Mouse (Mus musculus) limb, embryonic 13.5 days (tissue): Measurements from ENCODE around the gene Gm20388. TPM values are rescaled to one million over a fixed set of nuclear protein-coding genes. Genes with fewer than 3 reads are reported as not detected.

Source experiments
- ATAC-seq: fragments of 200-750 bp; cut with Nextera tagmentation; 2 replicates; pipeline ENCODE4 v1.8.0; 2017; ENCODE audit warnings: low read depth, moderate number of reproducible peaks, moderate TSS enrichment; ENCODE audit not compliant: low FRiP score
- H3K27ac ChIP-seq: fragments of 300-500 bp; sonication (generic); 2 replicates; pipeline ENCODE4 v1.5.1; 2015; ENCODE audit warnings: inconsistent platforms, mild to moderate bottlenecking, moderate library complexity
- H3K27me3 ChIP-seq: fragments of 300-500 bp; sonication (generic); 2 replicates; pipeline ENCODE4 v1.6.1; 2015; ENCODE audit warnings: mild to moderate bottlenecking, inconsistent platforms
- H3K36me3 ChIP-seq: fragments of 300-500 bp; sonication (generic); 2 replicates; pipeline ENCODE4 v1.6.1; 2015; ENCODE audit warnings: inconsistent platforms, mild to moderate bottlenecking, moderate library complexity
- H3K4me1 ChIP-seq: fragments of 300-500 bp; sonication (generic); 2 replicates; pipeline ENCODE4 v1.6.1; 2015; ENCODE audit warnings: inconsistent platforms
- H3K4me2 ChIP-seq: fragments of 300-500 bp; sonication (generic); replicated peaks from 2 replicates; pipeline ENCODE4 v1.6.1; 2015; ENCODE audit warnings: inconsistent platforms, mild to moderate bottlenecking, moderate library complexity
- H3K4me3 ChIP-seq: fragments of 300-500 bp; sonication (generic); 2 replicates; pipeline ENCODE4 v1.5.1; 2015; ENCODE audit warnings: moderate library complexity, mild to moderate bottlenecking, inconsistent platforms
- H3K9ac ChIP-seq: fragments of 300-500 bp; sonication (generic); 2 replicates; pipeline ENCODE4 v1.6.1; 2015; ENCODE audit warnings: mild to moderate bottlenecking, inconsistent platforms
- H3K9me3 ChIP-seq: fragments of 300-500 bp; sonication (generic); 2 replicates; pipeline ENCODE4 v1.6.1; 2016; ENCODE audit warnings: inconsistent platforms
- WGBS: fragments of 180-500 bp; shearing (Covaris S2); methylation state at CpG from one replicate; pipeline ENCODE4 v1.1.7; 2015; 5-methylcytosine and 5-hydroxymethylcytosine counted together
- polyA plus RNA-seq: library from polyadenylated mRNA; unstranded; fragments of >200 nt; fragmentation: Nextera tagmentation; extraction: Ambion mirVana; gene quantifications from 2 replicates; pipeline ENCODE4 v1.2.1, GENCODE M21; 2015

The Gm20388 gene
- polyA plus RNA-seq, 1 experiment from 2014 or later, result 7.1 TPM

DNA sequence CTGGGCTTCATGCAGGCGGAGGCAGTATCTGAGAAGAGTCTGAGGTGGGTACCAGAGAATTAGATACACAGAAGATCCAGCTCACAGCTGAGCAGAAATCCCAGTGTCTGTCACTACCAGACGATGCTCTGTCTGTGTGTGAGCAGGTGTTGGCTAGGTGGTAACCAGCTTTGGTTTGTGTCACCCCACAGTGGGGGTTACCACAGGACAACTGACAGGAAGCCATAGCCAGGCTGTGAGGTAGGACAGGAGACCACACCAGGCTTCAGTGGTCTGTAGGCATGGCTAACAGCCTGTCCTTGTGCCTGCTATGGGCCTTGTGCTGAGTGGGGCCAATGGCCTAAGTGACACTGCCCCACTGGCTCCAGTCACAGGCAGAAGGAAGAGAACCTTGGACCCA lies 2204.2 kb downstream of the Gm20388 start:
- H3K36me3 ChIP-seq, result no peaks in the 10 kb centered on the region
- ATAC-seq, result no peak
- no peak overlapping the region for H3K27ac ChIP-seq
- H3K4me2 ChIP-seq, result no peak overlapping the region
- H3K4me3 ChIP-seq, result no peak overlapping the region
- H3K9me3 ChIP-seq, result no peaks in the 10 kb centered on the region
- H3K27me3 ChIP-seq, result peaks cover 4% of the 10 kb centered on the region; the same call in 1 of the 2 replicates
- 84% methylated on average over 2 of the region's 2 CpGs for WGBS
- H3K9ac ChIP-seq, result no peak overlapping the region
- H3K4me1 ChIP-seq, result peaks cover 32% of the 10 kb centered on the region

DNA sequence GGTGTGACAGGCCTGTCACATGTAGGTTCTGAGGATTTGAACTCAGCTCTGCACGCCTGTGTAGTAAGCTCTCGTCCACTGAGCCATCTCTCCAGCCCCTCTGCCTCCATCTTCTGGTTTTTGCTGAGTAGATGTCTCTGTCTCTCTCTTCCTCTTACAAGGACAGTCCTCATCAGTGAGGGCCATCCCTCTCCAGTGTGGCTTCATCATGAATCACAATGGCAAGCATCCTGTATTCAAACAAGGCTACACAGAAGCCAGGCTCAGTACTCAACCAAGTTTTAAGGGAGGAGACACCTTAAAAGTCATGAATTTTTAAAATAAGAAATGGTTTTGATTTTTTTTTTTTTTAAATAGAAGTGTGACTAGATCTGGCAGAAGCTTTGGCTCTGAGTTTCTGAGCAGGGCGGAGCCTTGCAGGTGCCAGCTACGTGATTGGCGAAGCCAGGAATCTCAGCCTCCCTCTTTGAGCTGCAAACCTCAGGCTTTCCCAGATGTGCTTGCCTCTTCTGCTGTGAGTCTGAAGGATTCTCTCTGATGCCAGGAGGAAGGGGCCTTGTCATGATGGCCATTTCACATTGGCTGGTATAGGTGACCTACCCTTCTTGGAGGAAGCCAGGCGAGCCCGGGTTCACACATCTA lies 2206.2 kb downstream of the Gm20388 start:
- Histone ChIP-seq H3K4me1 (peaks cover 26% of the 10 kb centered on the region), H3K27ac (peak overlapping the region; percentile 67), H3K27me3 (peaks cover 4% of the 10 kb centered on the region; the same call in 1 of the 2 replicates), H3K4me3 (no peak overlapping the region), H3K4me2 (no peak overlapping the region), H3K36me3 (no peaks in the 10 kb centered on the region), H3K9ac (no peak overlapping the region), H3K9me3 (no peaks in the 10 kb centered on the region)
- no peak for ATAC-seq
- 91% methylated on average over 7 of the region's 7 CpGs for WGBS

DNA sequence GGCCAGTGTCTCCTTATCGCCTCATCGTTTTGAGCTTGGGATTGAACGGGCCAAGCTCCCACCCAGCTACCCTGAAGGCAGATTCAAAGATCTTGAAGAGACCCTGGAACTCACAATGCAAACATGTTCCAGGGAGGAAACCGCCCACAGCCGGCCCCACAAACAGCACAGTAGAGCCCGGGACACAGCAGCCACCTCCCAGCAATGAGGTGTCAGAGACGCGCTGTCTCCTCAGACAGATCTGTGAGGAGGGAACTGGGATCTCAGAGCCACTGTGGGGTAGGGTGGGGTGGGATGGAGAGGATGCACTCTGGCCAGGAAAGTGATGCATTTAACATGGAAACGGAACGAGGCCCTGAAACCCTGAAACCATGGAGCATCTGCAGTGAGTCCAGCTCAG lies 2207.5 kb downstream of the Gm20388 start:
- Histone ChIP-seq H3K27me3 (peaks cover 4% of the 10 kb centered on the region; the same call in 1 of the 2 replicates), H3K4me1 (peaks cover 17% of the 10 kb centered on the region), H3K9me3 (no peaks in the 10 kb centered on the region), H3K4me3 (no peak overlapping the region), H3K36me3 (no peaks in the 10 kb centered on the region), H3K4me2 (no peak overlapping the region), H3K9ac (no peak overlapping the region; the same call in 1 of the 2 replicates), H3K27ac (peak overlapping the region; percentile 55; the same call in 1 of the 2 replicates)
- ATAC-seq, result no peak
- 71% methylated on average over 10 of the region's 10 CpGs for WGBS

DNA sequence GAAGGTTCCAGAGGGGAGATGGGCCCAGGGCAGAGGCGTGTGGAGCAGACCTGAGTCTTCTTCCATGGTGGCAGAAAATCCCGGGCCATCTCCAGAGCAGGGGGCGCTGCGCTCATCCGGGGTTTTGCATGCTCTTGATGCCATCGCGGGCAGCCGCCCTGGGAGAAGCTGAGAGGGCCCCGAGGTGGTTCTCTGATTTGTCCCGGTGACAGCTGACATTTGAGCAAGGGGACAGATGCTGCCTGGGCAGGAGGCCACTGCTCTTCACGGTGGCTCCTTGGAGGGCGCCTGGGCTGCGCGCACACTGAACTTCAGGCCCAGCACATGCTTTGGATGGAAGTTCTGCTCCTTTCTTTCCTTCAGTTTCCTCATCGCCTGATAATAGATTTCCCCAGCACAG lies 2207.9 kb downstream of the Gm20388 start:
- Histone ChIP-seq H3K9me3 (no peaks in the 10 kb centered on the region), H3K27ac (no peak overlapping the region; the same call in 1 of the 2 replicates), H3K4me3 (no peak overlapping the region), H3K4me1 (peaks cover 17% of the 10 kb centered on the region), H3K27me3 (peaks cover 4% of the 10 kb centered on the region; the same call in 1 of the 2 replicates), H3K9ac (no peak overlapping the region; the same call in 1 of the 2 replicates), H3K4me2 (no peak overlapping the region), H3K36me3 (no peaks in the 10 kb centered on the region)
- ATAC-seq, result no peak
- 73% methylated on average over 15 of the region's 15 CpGs for WGBS

DNA sequence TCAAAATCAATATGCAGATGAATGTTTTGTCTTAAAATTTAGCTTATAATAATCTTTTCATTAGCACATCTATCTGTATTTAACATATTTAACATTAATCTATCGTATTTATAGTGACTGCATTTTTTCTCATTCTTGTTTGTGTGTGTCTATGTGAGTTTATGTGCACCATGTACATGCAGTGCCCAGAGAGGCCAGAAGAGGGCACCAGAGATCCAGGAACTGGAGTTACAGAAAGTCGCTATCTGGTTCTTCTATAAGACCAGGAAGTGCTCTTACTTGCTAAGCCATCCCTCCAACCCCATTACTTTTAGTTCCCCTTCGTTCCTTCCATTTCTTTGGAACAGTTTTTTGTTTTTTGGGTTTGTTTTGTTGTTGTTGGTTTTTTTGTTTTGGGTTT lies 2213.7 kb downstream of the Gm20388 start:
- ATAC-seq, result no peak

DNA sequence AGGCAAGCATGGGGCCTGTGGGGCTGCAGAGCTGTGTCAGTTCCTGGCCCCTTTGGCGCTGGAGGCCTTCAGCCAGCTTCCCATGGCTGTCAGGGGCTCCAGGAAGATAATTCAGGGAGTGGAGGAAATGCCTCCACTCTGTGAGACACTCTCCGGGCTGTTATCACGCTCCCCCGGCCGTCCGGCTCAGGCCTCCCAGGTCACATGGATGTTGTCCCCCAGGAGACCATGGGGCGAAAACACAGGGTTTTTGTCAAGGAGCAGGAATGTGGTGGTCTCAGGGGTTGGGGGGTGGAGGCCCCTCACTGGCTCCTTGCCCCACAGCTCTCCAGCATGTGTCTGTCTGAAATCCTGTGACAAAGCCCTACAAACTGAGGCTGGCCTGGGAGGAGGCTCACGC lies 2216.0 kb downstream of the Gm20388 start:
- 69% methylated on average over 8 of the region's 8 CpGs for WGBS
- Histone ChIP-seq H3K9ac (peak overlapping the region; percentile 35; the same call in 1 of the 2 replicates), H3K36me3 (no peaks in the 10 kb centered on the region), H3K4me1 (peaks cover 5% of the 10 kb centered on the region; the same call in 1 of the 2 replicates), H3K4me2 (no peak overlapping the region), H3K27ac (no peak overlapping the region), H3K9me3 (0 out of 2 replicates have a peak, but pooled peaks cover 5% of the 10 kb centered on the region), H3K4me3 (no peak overlapping the region), H3K27me3 (no peaks in the 10 kb centered on the region)
- ATAC-seq, result no peak

More for the DNA sequence above, 2213.7 kb downstream of the Gm20388 start:
- Histone ChIP-seq H3K27me3 (no peaks in the 10 kb centered on the region; the same call in 1 of the 2 replicates), H3K9ac (no peak overlapping the region), H3K27ac (no peak overlapping the region), H3K9me3 (0 out of 2 replicates have a peak, but pooled peaks cover 5% of the 10 kb centered on the region), H3K4me1 (peaks cover 5% of the 10 kb centered on the region; the same call in 1 of the 2 replicates), H3K36me3 (no peaks in the 10 kb centered on the region), H3K4me3 (no peak overlapping the region), H3K4me2 (no peak overlapping the region)
- WGBS, result 92% methylated on average over 3 of the region's 3 CpGs

DNA sequence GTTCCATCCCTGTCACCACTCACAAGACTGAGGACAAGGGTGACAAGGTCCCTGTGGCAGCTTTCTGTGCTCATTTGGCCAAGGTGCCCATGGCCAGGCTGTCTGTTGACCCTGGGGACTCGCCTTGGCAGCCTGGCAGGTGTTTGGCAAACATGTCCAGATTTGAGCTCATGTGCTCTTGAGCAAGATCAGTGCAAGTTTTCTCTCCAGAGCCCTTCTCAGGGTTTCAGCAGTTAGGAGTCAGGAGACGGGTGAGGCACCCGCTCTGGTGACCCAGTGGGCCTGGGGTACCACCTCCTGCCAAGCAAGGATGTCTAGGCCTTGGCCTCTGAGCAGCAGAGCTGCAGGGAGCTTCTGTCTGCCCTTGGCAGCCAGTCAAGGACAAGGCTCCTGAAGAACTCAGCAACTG lies 2223.5 kb downstream of the Gm20388 start:
- no peaks in the 10 kb centered on the region for H3K9me3 ChIP-seq
- no peak overlapping the region for H3K9ac ChIP-seq
- H3K4me1 ChIP-seq, result no peaks in the 10 kb centered on the region
- H3K4me3 ChIP-seq, result no peak overlapping the region
- 82% methylated on average over 3 of the region's 3 CpGs for WGBS
- no peaks in the 10 kb centered on the region for H3K36me3 ChIP-seq
- H3K27me3 ChIP-seq, result no peaks in the 10 kb centered on the region
- no peak for ATAC-seq
- H3K4me2 ChIP-seq, result no peak overlapping the region
- no peak overlapping the region for H3K27ac ChIP-seq

DNA sequence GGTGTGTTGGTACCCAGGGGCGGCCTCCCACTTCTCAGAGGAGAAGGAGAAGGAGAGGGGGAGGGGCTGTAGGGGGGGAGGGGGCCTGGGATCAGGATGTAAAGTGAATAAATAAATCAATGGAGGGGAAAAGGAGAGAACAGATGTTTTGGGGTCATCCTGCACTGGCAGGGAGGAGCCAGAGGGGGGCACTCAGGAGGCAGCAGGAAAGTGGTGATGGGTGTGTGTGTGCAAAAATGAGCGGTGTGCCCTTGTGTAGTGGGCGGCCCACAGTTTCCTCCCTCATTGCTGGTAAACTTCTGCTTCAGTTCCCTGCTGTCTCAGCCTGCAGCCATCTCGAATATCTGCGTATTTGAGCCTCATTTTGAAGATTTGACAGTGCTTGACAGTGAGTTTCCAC lies 2224.9 kb downstream of the Gm20388 start:
- H3K4me2 ChIP-seq, result no peak overlapping the region
- H3K9me3 ChIP-seq, result no peaks in the 10 kb centered on the region
- H3K27me3 ChIP-seq, result no peaks in the 10 kb centered on the region
- no peaks in the 10 kb centered on the region for H3K36me3 ChIP-seq
- WGBS, result 79% methylated on average over 5 of the region's 5 CpGs
- no peak overlapping the region for H3K9ac ChIP-seq
- ATAC-seq, result no peak
- H3K4me3 ChIP-seq, result no peak overlapping the region
- H3K27ac ChIP-seq, result no peak overlapping the region
- H3K4me1 ChIP-seq, result no peaks in the 10 kb centered on the region

DNA sequence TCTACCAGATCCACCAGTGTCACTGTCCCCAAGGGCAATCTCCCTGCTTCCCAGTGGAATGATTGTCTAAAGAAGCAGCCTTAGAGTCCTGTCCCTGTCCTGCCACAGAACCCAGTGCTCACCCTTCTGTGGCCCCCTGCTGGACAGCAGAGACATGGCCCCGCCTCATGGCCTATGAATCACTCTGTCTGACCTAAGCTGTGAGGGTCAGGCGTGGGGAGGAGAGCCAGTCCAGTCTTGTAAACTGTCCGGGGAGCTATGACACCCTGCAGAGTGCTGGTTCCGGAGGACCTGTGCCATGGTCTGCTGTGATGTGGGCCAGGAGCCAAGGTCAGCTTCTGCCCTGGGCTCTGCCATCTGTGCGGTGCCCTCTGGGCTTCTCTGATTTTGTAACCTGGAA lies 2229.1 kb downstream of the Gm20388 start:
- H3K36me3 ChIP-seq, result no peaks in the 10 kb centered on the region
- no peaks in the 10 kb centered on the region for H3K27me3 ChIP-seq
- H3K4me3 ChIP-seq, result no peak overlapping the region
- H3K4me1 ChIP-seq, result no peaks in the 10 kb centered on the region
- no peak overlapping the region for H3K27ac ChIP-seq
- no peak for ATAC-seq
- WGBS, result 37% methylated on average over 5 of the region's 5 CpGs
- H3K9me3 ChIP-seq, result no peaks in the 10 kb centered on the region
- no peak overlapping the region for H3K4me2 ChIP-seq
- H3K9ac ChIP-seq, result no peak overlapping the region

DNA sequence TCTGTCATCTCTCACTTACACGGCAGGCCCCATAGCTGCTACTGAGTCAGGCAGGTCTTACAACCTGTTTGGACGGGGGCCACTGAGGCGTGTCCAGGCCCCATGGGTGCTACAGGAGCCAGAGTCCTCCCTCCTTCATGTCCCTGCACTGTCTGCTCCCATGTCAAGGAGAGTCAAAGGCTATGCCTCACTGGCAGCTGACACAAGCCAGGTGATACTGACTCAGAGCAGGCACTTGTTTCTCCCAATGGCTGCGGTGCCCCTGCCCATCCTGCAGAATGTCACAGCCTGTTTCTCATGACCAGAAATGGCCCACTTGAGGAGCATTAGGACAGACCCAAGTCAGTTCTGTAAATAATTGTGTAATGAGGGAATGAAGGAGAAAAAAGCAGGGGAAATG lies 2229.8 kb downstream of the Gm20388 start:
- H3K36me3 ChIP-seq, result no peaks in the 10 kb centered on the region
- H3K4me3 ChIP-seq, result no peak overlapping the region
- H3K27me3 ChIP-seq, result no peaks in the 10 kb centered on the region
- no peak overlapping the region for H3K4me2 ChIP-seq
- whole genome bisulfite sequencing, result 87% methylated on average over 4 of the region's 4 CpGs
- no peak for ATAC-seq
- H3K9me3 ChIP-seq, result no peaks in the 10 kb centered on the region
- H3K9ac ChIP-seq, result no peak overlapping the region
- no peak overlapping the region for H3K27ac ChIP-seq
- no peaks in the 10 kb centered on the region for H3K4me1 ChIP-seq

DNA sequence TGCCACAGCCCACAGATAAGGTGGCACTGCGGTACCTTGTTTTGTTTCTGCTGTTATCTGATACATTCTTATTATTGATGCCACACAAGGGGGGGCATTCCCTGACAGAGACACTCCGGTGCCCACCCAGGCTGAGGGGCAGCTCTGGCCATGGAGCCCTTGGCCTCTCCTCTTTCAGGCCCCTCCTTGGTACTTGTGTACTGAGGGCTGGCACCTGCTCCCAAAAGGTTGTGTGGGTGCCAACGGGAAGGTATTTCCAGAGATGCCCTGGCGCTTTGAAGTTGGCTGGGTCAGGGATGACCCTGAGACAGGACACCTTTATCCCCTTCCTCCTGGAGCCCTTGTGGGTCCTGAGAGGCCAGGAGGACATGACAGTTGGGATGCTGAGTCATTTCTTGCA lies 2231.8 kb downstream of the Gm20388 start:
- ATAC-seq, result no peak
- no peaks in the 10 kb centered on the region for H3K27me3 ChIP-seq
- H3K4me2 ChIP-seq, result no peak overlapping the region
- H3K27ac ChIP-seq, result no peak overlapping the region
- 94% methylated on average over 4 of the region's 4 CpGs for WGBS
- H3K9me3 ChIP-seq, result no peaks in the 10 kb centered on the region
- no peak overlapping the region for H3K9ac ChIP-seq
- no peaks in the 10 kb centered on the region for H3K4me1 ChIP-seq
- H3K36me3 ChIP-seq, result no peaks in the 10 kb centered on the region
- no peak overlapping the region for H3K4me3 ChIP-seq

DNA sequence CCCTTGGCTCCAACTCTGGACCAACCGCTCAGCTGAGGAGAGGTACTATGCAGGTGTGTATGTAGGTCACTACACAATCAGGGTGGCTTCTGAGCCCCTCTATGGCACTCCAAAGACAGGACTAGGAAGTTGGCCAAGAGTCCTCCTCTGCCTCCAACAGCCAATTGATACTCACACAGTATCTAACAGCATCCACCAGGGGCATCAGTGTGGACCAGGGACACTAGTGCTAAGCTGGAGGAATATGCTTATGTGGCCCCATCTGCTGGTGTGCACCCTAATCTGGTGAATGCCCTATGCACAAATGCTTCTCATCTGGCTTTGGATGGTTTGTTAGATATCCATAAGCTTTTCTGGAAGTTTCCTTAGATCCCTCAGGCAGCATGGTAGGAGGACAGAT lies 2232.6 kb downstream of the Gm20388 start:
- no peaks in the 10 kb centered on the region for H3K36me3 ChIP-seq
- no peak overlapping the region for H3K4me3 ChIP-seq
- WGBS, result 96% methylated on average over 1 of the region's 1 CpGs
- no peak overlapping the region for H3K9ac ChIP-seq
- H3K4me1 ChIP-seq, result no peaks in the 10 kb centered on the region
- H3K4me2 ChIP-seq, result no peak overlapping the region
- H3K27ac ChIP-seq, result no peak overlapping the region
- no peaks in the 10 kb centered on the region for H3K9me3 ChIP-seq
- no peaks in the 10 kb centered on the region for H3K27me3 ChIP-seq
- ATAC-seq, result no peak
